Mouse (Mus musculus): ENCODE results near the gene Olfr221. TPM values are rescaled to one million over a fixed set of nuclear protein-coding genes. Genes with fewer than 3 reads are reported as not detected.

Gene Olfr221
- polyA plus RNA-seq, 1 experiment from 2014 or later = not detected

GRCm38 (mm10) chr14:52012085-52012484 lies 30.2 kb downstream of the Olfr221 start:
- Histone ChIP-seq H3K4me2 (no peak overlapping the region), H3K36me3 (peaks cover 16% of the 10 kb centered on the region), H3K4me3 (no peak overlapping the region), H3K27ac (0 out of 2 replicates have a peak overlapping the region, but pooled peaks have one; percentile 26), H3K27me3 (no peaks in the 10 kb centered on the region), H3K9ac (no peak overlapping the region), H3K4me1 (replicated peaks) (peaks cover 67% of the 10 kb centered on the region), H3K9me3 (replicated peaks) (no peaks in the 10 kb centered on the region)
- 69% methylated on average over 4 of the region's 4 CpGs for WGBS
- no peak for ATAC-seq (replicated peaks; ENCODE audit: insufficient number of reproducible peaks, insufficient read depth, low FRiP score, low read depth)

- H3K4me1 ChIP-seq (replicated peaks) = peaks cover 70% of the 10 kb centered on the region
- no peak overlapping the region for H3K27ac ChIP-seq
- no peaks in the 10 kb centered on the region for H3K27me3 ChIP-seq
- peaks cover 20% of the 10 kb centered on the region for H3K36me3 ChIP-seq
- H3K4me3 ChIP-seq = no peak overlapping the region
- no peak overlapping the region for H3K4me2 ChIP-seq
- no peak overlapping the region for H3K9ac ChIP-seq
- WGBS = 61% methylated on average over 1 of the region's 1 CpGs
- no peak for ATAC-seq (replicated peaks; ENCODE audit: insufficient number of reproducible peaks, insufficient read depth, low FRiP score, low read depth)
- H3K9me3 ChIP-seq (replicated peaks) = no peaks in the 10 kb centered on the region
These were observed 30.6 kb downstream of the Olfr221 start for GRCm38 (mm10) chr14:52011683-52012082.

GRCm38 (mm10) chr14:52010446-52011111 lies 31.7 kb downstream of the Olfr221 start:
- H3K9me3 ChIP-seq (replicated peaks) = no peaks in the 10 kb centered on the region
- peaks cover 27% of the 10 kb centered on the region for H3K36me3 ChIP-seq
- 6% methylated on average over 9 of the region's 9 CpGs for WGBS
- H3K4me1 ChIP-seq (replicated peaks) = peaks cover 70% of the 10 kb centered on the region
- peak overlapping the region; percentile 46 for H3K4me2 ChIP-seq
- no peak for ATAC-seq (replicated peaks; ENCODE audit: insufficient number of reproducible peaks, insufficient read depth, low FRiP score, low read depth)
- peak overlapping the region; percentile 54 for H3K27ac ChIP-seq
- H3K4me3 ChIP-seq = peak overlapping the region; percentile 21
- H3K9ac ChIP-seq = no peak overlapping the region
- H3K27me3 ChIP-seq = no peaks in the 10 kb centered on the region

GRCm38 (mm10) chr14:52009841-52010240 lies 32.4 kb downstream of the Olfr221 start:
- Histone ChIP-seq H3K9me3 (replicated peaks) (no peaks in the 10 kb centered on the region), H3K4me2 (no peak overlapping the region; the same call in 1 of the 2 replicates), H3K36me3 (peaks cover 30% of the 10 kb centered on the region), H3K9ac (no peak overlapping the region), H3K27ac (no peak overlapping the region), H3K4me1 (replicated peaks) (peaks cover 74% of the 10 kb centered on the region), H3K4me3 (no peak overlapping the region), H3K27me3 (no peaks in the 10 kb centered on the region)
- WGBS = 82% methylated on average over 6 of the region's 6 CpGs
- no peak for ATAC-seq (replicated peaks; ENCODE audit: insufficient number of reproducible peaks, insufficient read depth, low FRiP score, low read depth)

GRCm38 (mm10) chr14:52009361-52009760 lies 32.9 kb downstream of the Olfr221 start:
- Histone ChIP-seq H3K9me3 (replicated peaks) (no peaks in the 10 kb centered on the region), H3K4me3 (no peak overlapping the region), H3K27me3 (no peaks in the 10 kb centered on the region), H3K36me3 (peaks cover 35% of the 10 kb centered on the region), H3K9ac (no peak overlapping the region), H3K27ac (peak overlapping the region; percentile 18; the same call in 1 of the 2 replicates), H3K4me1 (replicated peaks) (peaks cover 77% of the 10 kb centered on the region), H3K4me2 (peak overlapping the region; percentile 14; the same call in 1 of the 2 replicates)
- whole genome bisulfite sequencing = 64% methylated on average over 26 of the region's 26 CpGs
- ATAC-seq (replicated peaks; ENCODE audit: insufficient number of reproducible peaks, insufficient read depth, low FRiP score, low read depth) = no peak

- peak overlapping the region; percentile 20; the same call in 1 of the 2 replicates for H3K27ac ChIP-seq
- H3K9ac ChIP-seq = no peak overlapping the region
- peak; percentile 55 for ATAC-seq (replicated peaks; ENCODE audit: insufficient number of reproducible peaks, insufficient read depth, low FRiP score, low read depth)
- peaks cover 75% of the 10 kb centered on the region for H3K4me1 ChIP-seq (replicated peaks)
- H3K27me3 ChIP-seq = no peaks in the 10 kb centered on the region
- peak overlapping the region; percentile 12; the same call in 1 of the 2 replicates for H3K4me3 ChIP-seq
- 54% methylated on average over 38 of the region's 38 CpGs for WGBS
- peak overlapping the region; percentile 14; the same call in 1 of the 2 replicates for H3K4me2 ChIP-seq
- H3K9me3 ChIP-seq (replicated peaks) = no peaks in the 10 kb centered on the region
- peaks cover 36% of the 10 kb centered on the region for H3K36me3 ChIP-seq
These were observed 33.7 kb downstream of the Olfr221 start for GRCm38 (mm10) chr14:52008321-52009203.

GRCm38 (mm10) chr14:52006771-52007170 lies 35.5 kb downstream of the Olfr221 start:
- Histone ChIP-seq H3K27ac (peak overlapping the region; percentile 68), H3K36me3 (peaks cover 53% of the 10 kb centered on the region), H3K9ac (0 out of 2 replicates have a peak overlapping the region, but pooled peaks have one; percentile 22), H3K4me1 (replicated peaks) (peaks cover 62% of the 10 kb centered on the region), H3K4me3 (no peak overlapping the region), H3K27me3 (no peaks in the 10 kb centered on the region), H3K9me3 (replicated peaks) (no peaks in the 10 kb centered on the region), H3K4me2 (no peak overlapping the region)
- 92% methylated on average over 23 of the region's 23 CpGs for WGBS
- no peak for ATAC-seq (replicated peaks; ENCODE audit: insufficient number of reproducible peaks, insufficient read depth, low FRiP score, low read depth)

GRCm38 (mm10) chr14:52006241-52006640 lies 36.0 kb downstream of the Olfr221 start:
- Histone ChIP-seq H3K4me1 (replicated peaks) (peaks cover 56% of the 10 kb centered on the region), H3K9ac (0 out of 2 replicates have a peak overlapping the region, but pooled peaks have one; percentile 22), H3K27me3 (no peaks in the 10 kb centered on the region), H3K4me3 (no peak overlapping the region), H3K36me3 (peaks cover 55% of the 10 kb centered on the region), H3K4me2 (peak overlapping the region; percentile 33), H3K9me3 (replicated peaks) (no peaks in the 10 kb centered on the region), H3K27ac (peak overlapping the region; percentile 68)
- 45% methylated on average over 8 of the region's 8 CpGs for WGBS
- 0 out of 2 replicates have a peak, but pooled peaks have one; percentile 20 for ATAC-seq (replicated peaks; ENCODE audit: insufficient number of reproducible peaks, insufficient read depth, low FRiP score, low read depth)

GRCm38 (mm10) chr14:52005616-52006015 lies 36.6 kb downstream of the Olfr221 start:
- Histone ChIP-seq H3K27me3 (no peaks in the 10 kb centered on the region), H3K27ac (peak overlapping the region; percentile 68), H3K4me3 (no peak overlapping the region), H3K4me2 (peak overlapping the region; percentile 33), H3K9ac (no peak overlapping the region), H3K4me1 (replicated peaks) (peaks cover 52% of the 10 kb centered on the region), H3K36me3 (peaks cover 60% of the 10 kb centered on the region), H3K9me3 (replicated peaks) (no peaks in the 10 kb centered on the region)
- no peak for ATAC-seq (replicated peaks; ENCODE audit: insufficient number of reproducible peaks, insufficient read depth, low FRiP score, low read depth)
- 38% methylated on average over 6 of the region's 6 CpGs for WGBS

- Histone ChIP-seq H3K4me1 (replicated peaks) (peaks cover 47% of the 10 kb centered on the region), H3K9me3 (replicated peaks) (no peaks in the 10 kb centered on the region), H3K36me3 (peaks cover 64% of the 10 kb centered on the region), H3K4me3 (no peak overlapping the region), H3K9ac (no peak overlapping the region), H3K27me3 (no peaks in the 10 kb centered on the region), H3K4me2 (no peak overlapping the region), H3K27ac (peak overlapping the region; percentile 68)
- WGBS = 49% methylated on average over 7 of the region's 7 CpGs
- ATAC-seq (replicated peaks; ENCODE audit: insufficient number of reproducible peaks, insufficient read depth, low FRiP score, low read depth) = no peak
These were observed 37.1 kb downstream of the Olfr221 start for GRCm38 (mm10) chr14:52005141-52005540.

GRCm38 (mm10) chr14:52003981-52004495 lies 38.2 kb downstream of the Olfr221 start:
- Histone ChIP-seq H3K9ac (no peak overlapping the region), H3K4me3 (no peak overlapping the region), H3K4me2 (no peak overlapping the region), H3K36me3 (peaks cover 70% of the 10 kb centered on the region), H3K27me3 (no peaks in the 10 kb centered on the region), H3K27ac (no peak overlapping the region), H3K9me3 (replicated peaks) (no peaks in the 10 kb centered on the region), H3K4me1 (replicated peaks) (peaks cover 38% of the 10 kb centered on the region)
- 52% methylated on average over 16 of the region's 16 CpGs for WGBS
- ATAC-seq (replicated peaks; ENCODE audit: insufficient number of reproducible peaks, insufficient read depth, low FRiP score, low read depth) = no peak
